ENCODE assay signal across 7 mouse cellular contexts in genomic region chr11:34845567-34846267, GRCm38 (mm10). TPM values are rescaled to one million over a fixed set of nuclear protein-coding genes. Genes with fewer than 3 reads are reported as not detected.
DNase-seq lines count a peak whose midpoint lies in the region; ATAC-seq and TF ChIP-seq lines count a peak whose summit lies in the region.

No protein-coding gene starts in this region.

- H3K4me2 ChIP-seq in intestine, embryonic 15.5 days (replicated peaks): peak overlapping the region; percentile 52
- peak overlapping the region; percentile 21 for H3K4me2 ChIP-seq in myocyte (ENCODE audit: low read depth)

- WGBS in intestine, embryonic 15.5 days: 25% methylated on average over 22 of the region's 22 CpGs

- H3K9ac ChIP-seq in intestine, embryonic 15.5 days: no peak overlapping the region; the same call in 1 of the 2 replicates

- no peak overlapping the region for H3K4me3 ChIP-seq in embryonic fibroblast, embryonic 13.5 days (ENCODE audit: insufficient read depth, low read length)
- peak overlapping the region; percentile 14; the same call in 1 of the 2 replicates for H3K4me3 ChIP-seq in intestine, embryonic 15.5 days (replicated peaks)
- H3K4me3 ChIP-seq in myocyte: no peak overlapping the region

- TF ChIP-seq CTCF in embryonic fibroblast, embryonic 13.5 days (IDR thresholded peaks at IDR 0.05; ENCODE audit: borderline replicate concordance, insufficient read depth, low read length): no peak

- H3K27ac ChIP-seq in embryonic fibroblast, embryonic 13.5 days (ENCODE audit: insufficient read depth, low read length): 0 out of 2 replicates have a peak overlapping the region, but pooled peaks have one; percentile 2
- peak overlapping the region; percentile 32; the same call in 1 of the 2 replicates for H3K27ac ChIP-seq in intestine, embryonic 15.5 days

- no peaks in the 10 kb centered on the region for H3K9me3 ChIP-seq in intestine, embryonic 15.5 days

- DNase-seq in adrenal gland, postnatal 10 days: peak; percentile 57
- DNase-seq in cerebellum, adult 18-20 months: no peak
- DNase-seq in thymus, postnatal 0 days (ENCODE audit: low spot score): no peak

- H3K4me1 ChIP-seq in embryonic fibroblast, embryonic 13.5 days (ENCODE audit: control insufficient read depth, insufficient read depth, low read length): no peaks in the 10 kb centered on the region; the same call in 1 of the 2 replicates
- H3K4me1 ChIP-seq in intestine, embryonic 15.5 days (replicated peaks): no peaks in the 10 kb centered on the region

- no peaks in the 10 kb centered on the region for H3K79me2 ChIP-seq in myocyte (ENCODE audit: control insufficient read depth, insufficient read depth)

- H3K27me3 ChIP-seq in intestine, embryonic 15.5 days (replicated peaks): no peaks in the 10 kb centered on the region
- peaks cover 12% of the 10 kb centered on the region for H3K27me3 ChIP-seq in myocyte (ENCODE audit: control insufficient read depth, insufficient read depth, insufficient read length)

- H3ac ChIP-seq in myocyte (ENCODE audit: control insufficient read depth, insufficient read length): no peak overlapping the region

- TF ChIP-seq POLR2A in embryonic fibroblast, embryonic 13.5 days (IDR thresholded peaks at IDR 0.05; ENCODE audit: low read depth, low read length): no peak
- no peak for TF ChIP-seq POLR2A in myocyte (IDR thresholded peaks at IDR 0.05; ENCODE audit: insufficient read length, low read depth)

- ATAC-seq in intestine, embryonic 15.5 days: peak; percentile 72
- no peak for ATAC-seq in activated CD4-positive, CD25-positive, alpha-beta regulatory T cell, adult 4 months

- H3K36me3 ChIP-seq in intestine, embryonic 15.5 days: no peaks in the 10 kb centered on the region
- no peaks in the 10 kb centered on the region for H3K36me3 ChIP-seq in myocyte (ENCODE audit: control insufficient read depth, insufficient read depth)

TF ChIP-seq in myocyte, 11 proteins besides CTCF, POLR2A, EP300 and RAD21:
- TF ChIP-seq USF1 (IDR thresholded peaks at IDR 0.05; ENCODE audit: low read depth) (no peak), MAX (IDR thresholded peaks at IDR 0.05; ENCODE audit: low read depth) (no peak), TCF12 (IDR thresholded peaks at IDR 0.05; ENCODE audit: insufficient read depth, poor library complexity, severe bottlenecking) (no peak), MYOG (IDR thresholded peaks at IDR 0.05; ENCODE audit: control insufficient read depth in 1 of 3, insufficient read depth in 1 of 3, insufficient read length in 2 of 3, low read depth in 2 of 3) (no peak), TCF3 (IDR thresholded peaks at IDR 0.05; ENCODE audit: insufficient read length, low read depth) (no peak), CEBPB (IDR thresholded peaks at IDR 0.05; ENCODE audit: insufficient read depth, poor library complexity, severe bottlenecking) (no peak), POLR2AphosphoS2 (IDR thresholded peaks at IDR 0.05; ENCODE audit: insufficient read length, low read depth) (no peak), E2F4 (IDR thresholded peaks at IDR 0.05; ENCODE audit: insufficient read depth) (no peak), MYOD1 (IDR thresholded peaks at IDR 0.05; ENCODE audit: control insufficient read depth in 1 of 3, insufficient read length in 2 of 3, low read depth in 2 of 3) (no peak)

RNA-seq across cellular contexts. Expression of gene Spdl1, which starts 12.3 kb away (rescaled TPM):
- total RNA-seq in adrenal gland, postnatal 10 days (2021): 1 to 10 TPM; 4.4 to 5.6 TPM
- 12.7 and 16.2 TPM in 2 replicates for polyA plus RNA-seq in embryonic fibroblast, embryonic 13.5 days (2011; ENCODE audit: insufficient read length, low read depth, missing spikeins)
- 18.3 and 18.7 TPM in 2 replicates for polyA plus RNA-seq in intestine, embryonic 15.5 days (2015; fragmentation: Nextera tagmentation; extraction: Ambion mirVana)
- polyA plus RNA-seq in myocyte (2012; fragmentation: generic; extraction: Trizol): 3.4 TPM
- 1 to 10 TPM; 5.4 to 6.4 TPM for polyA plus RNA-seq in activated CD4-positive, CD25-positive, alpha-beta regulatory T cell, adult 4 months (2017; shearing (Covaris generic))
- 21.1 and 23.3 TPM in 2 replicates for polyA plus RNA-seq in thymus, postnatal 0 days (2015; fragmentation: Nextera tagmentation; extraction: Ambion mirVana)
